Comparison of ENCODE assay signal across 8 mouse cellular contexts in the genomic region with DNA sequence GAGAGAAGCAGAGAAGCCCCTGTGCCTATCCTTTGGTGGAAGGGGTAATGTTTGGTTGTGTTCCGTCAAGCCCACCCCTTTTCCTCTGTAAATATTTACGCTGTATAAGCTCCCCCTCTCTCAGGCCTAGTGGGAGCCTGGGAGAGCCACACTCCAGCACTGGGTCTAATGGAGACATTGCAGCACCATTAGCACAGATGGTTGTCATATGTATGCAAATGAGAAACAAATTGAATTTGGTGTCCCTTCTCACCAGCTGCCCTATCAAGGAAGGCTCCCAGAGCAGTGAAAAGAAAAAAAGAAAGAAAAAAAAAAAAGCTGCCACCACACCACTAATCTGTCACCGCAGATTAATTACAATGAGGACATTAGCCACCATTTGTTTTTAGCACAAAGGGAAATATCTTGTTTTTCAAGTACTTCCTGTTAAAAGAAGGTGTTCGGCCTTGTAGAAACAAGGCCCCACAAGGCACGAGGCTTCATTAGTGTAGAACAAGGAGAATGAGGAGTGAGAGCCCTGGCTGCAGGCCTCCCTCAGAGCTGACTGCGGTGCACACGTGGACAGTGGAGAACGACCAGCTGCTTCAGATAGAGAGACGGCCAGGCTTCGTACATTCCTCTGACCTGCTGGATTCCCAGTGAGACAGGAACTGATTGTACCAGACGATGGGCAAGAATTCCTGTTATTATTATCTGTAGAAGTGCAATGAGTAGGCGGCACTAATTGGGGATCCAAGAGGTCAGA.
DNase-seq lines count a peak whose midpoint lies in the region; ATAC-seq and TF ChIP-seq lines count a peak whose summit lies in the region.
"Had no signal": no experiment of that assay in that cellular context is flagged by ENCODE, and none has a peak within 500 bp of the region (broad histone marks: within the 10 kb centered on the region; RNA-seq: fewer than 3 reads in every experiment).

No protein-coding gene starts in this region.

- peak; percentile 24 for DNase-seq in lung, postnatal 0 days (ENCODE audit: low spot score)
- DNase-seq in lung, postnatal 4 days = no peak
- peak; percentile 15 for DNase-seq in embryonic facial prominence, embryonic 14.5 days (ENCODE audit: low spot score)
- peak; percentile 37 for DNase-seq in hindbrain, embryonic 11.5 days (ENCODE audit: low spot score)
- no peak for DNase-seq in cerebellum, adult 8-10 months
- no peak for DNase-seq in right cerebral cortex, postnatal 10 days (ENCODE audit: low spot score in 2 of 2)

- H3K36me3 ChIP-seq in lung, postnatal 0 days (ENCODE audit: insufficient read depth, low read length) = no peaks in the 10 kb centered on the region
- H3K36me3 ChIP-seq in embryonic facial prominence, embryonic 14.5 days (ENCODE audit: control insufficient read depth, insufficient read depth, low read length) = no peaks in the 10 kb centered on the region
- no peaks in the 10 kb centered on the region for H3K36me3 ChIP-seq in hindbrain, embryonic 11.5 days (ENCODE audit: control insufficient read depth, insufficient read depth, low read length)
- no peaks in the 10 kb centered on the region for H3K36me3 ChIP-seq in neural tube, embryonic 15.5 days

- no peaks in the 10 kb centered on the region for H3K9me3 ChIP-seq in lung, postnatal 0 days (ENCODE audit: low read length)
- H3K9me3 ChIP-seq in embryonic facial prominence, embryonic 14.5 days (ENCODE audit: control insufficient read depth, low read length) = no peaks in the 10 kb centered on the region
- H3K9me3 ChIP-seq in hindbrain, embryonic 11.5 days (ENCODE audit: control insufficient read depth, low read length) = no peaks in the 10 kb centered on the region
- H3K9me3 ChIP-seq in neural tube, embryonic 15.5 days (replicated peaks) = no peaks in the 10 kb centered on the region

- no peak overlapping the region for H3K4me3 ChIP-seq in lung, postnatal 0 days (ENCODE audit: low read depth, low read length)
- no peak overlapping the region for H3K4me3 ChIP-seq in embryonic facial prominence, embryonic 14.5 days (ENCODE audit: low read depth, low read length)
- H3K4me3 ChIP-seq in hindbrain, embryonic 11.5 days (ENCODE audit: low read depth, low read length) = no peak overlapping the region
- H3K4me3 ChIP-seq in neural tube, embryonic 15.5 days (replicated peaks) = no peak overlapping the region

- 32% methylated on average over 12 of the region's 12 CpGs for WGBS in lung, postnatal 0 days
- 40% methylated on average over 12 of the region's 12 CpGs for WGBS in embryonic facial prominence, embryonic 14.5 days
- WGBS in hindbrain, embryonic 11.5 days = 45% methylated on average over 12 of the region's 12 CpGs
- WGBS in neural tube, embryonic 15.5 days = 21% methylated on average over 12 of the region's 12 CpGs

- no peak for ATAC-seq in lung, postnatal 0 days
- no peak for ATAC-seq in embryonic facial prominence, embryonic 14.5 days (ENCODE audit: low read depth)
- ATAC-seq in hindbrain, embryonic 11.5 days (ENCODE audit: low FRiP score) = peak; percentile 71
- ATAC-seq in neural tube, embryonic 15.5 days (ENCODE audit: low FRiP score) = peak; percentile 68; the same call in 1 of the 2 replicates

- no peaks in the 10 kb centered on the region; the same call in 1 of the 2 replicates for H3K4me1 ChIP-seq in lung, postnatal 0 days (ENCODE audit: insufficient read depth, low read depth, low read length)
- H3K4me1 ChIP-seq in embryonic facial prominence, embryonic 14.5 days (ENCODE audit: control insufficient read depth, insufficient read depth, low read length) = no peaks in the 10 kb centered on the region
- H3K4me1 ChIP-seq in hindbrain, embryonic 11.5 days (replicated peaks; ENCODE audit: control insufficient read depth, insufficient read depth, low read length) = no peaks in the 10 kb centered on the region
- 0 out of 2 replicates have a peak, but pooled peaks cover 12% of the 10 kb centered on the region for H3K4me1 ChIP-seq in neural tube, embryonic 15.5 days

- no peak for TF ChIP-seq CTCF in lung, postnatal 0 days (IDR thresholded peaks at IDR 0.05)

- TF ChIP-seq EP300 in lung, postnatal 0 days (IDR thresholded peaks at IDR 0.05) = no peak

- no peak overlapping the region for H3K4me2 ChIP-seq in lung, postnatal 0 days (replicated peaks; ENCODE audit: low read depth, low read length)
- no peak overlapping the region for H3K4me2 ChIP-seq in embryonic facial prominence, embryonic 14.5 days (ENCODE audit: low read depth, low read length)
- H3K4me2 ChIP-seq in hindbrain, embryonic 11.5 days (replicated peaks; ENCODE audit: low read depth, low read length) = no peak overlapping the region
- H3K4me2 ChIP-seq in neural tube, embryonic 15.5 days = no peak overlapping the region

- no peak overlapping the region for H3K9ac ChIP-seq in lung, postnatal 0 days (replicated peaks; ENCODE audit: low read depth)
- H3K9ac ChIP-seq in embryonic facial prominence, embryonic 14.5 days (ENCODE audit: low read depth, low read length) = no peak overlapping the region
- H3K9ac ChIP-seq in hindbrain, embryonic 11.5 days (ENCODE audit: low read depth, low read length) = no peak overlapping the region
- H3K9ac ChIP-seq in neural tube, embryonic 15.5 days (replicated peaks) = no peak overlapping the region
- H3K9ac ChIP-seq: liver, embryonic 14.5 days had no signal

- H3K27me3 ChIP-seq in lung, postnatal 0 days (replicated peaks; ENCODE audit: insufficient read depth, low read length) = no peaks in the 10 kb centered on the region
- H3K27me3 ChIP-seq in embryonic facial prominence, embryonic 14.5 days (replicated peaks; ENCODE audit: control insufficient read depth, insufficient read depth, low read length) = no peaks in the 10 kb centered on the region
- H3K27me3 ChIP-seq in hindbrain, embryonic 11.5 days (ENCODE audit: control insufficient read depth, insufficient read depth, low read length) = no peaks in the 10 kb centered on the region
- H3K27me3 ChIP-seq in neural tube, embryonic 15.5 days (replicated peaks) = no peaks in the 10 kb centered on the region

- no peak overlapping the region for H3K27ac ChIP-seq in lung, postnatal 0 days (ENCODE audit: low read length)
- H3K27ac ChIP-seq in embryonic facial prominence, embryonic 14.5 days (replicated peaks; ENCODE audit: low read depth, low read length) = no peak overlapping the region
- no peak overlapping the region for H3K27ac ChIP-seq in hindbrain, embryonic 11.5 days (ENCODE audit: low read depth, low read length)
- H3K27ac ChIP-seq in neural tube, embryonic 15.5 days (replicated peaks) = peak overlapping the region; percentile 23
- H3K27ac ChIP-seq: liver, embryonic 14.5 days had no signal

Comparison
In these comparisons a context has a peak if more than half of its experiments do, and no peak if none do; other contexts are left out.
1. DNase-seq: peak in lung, postnatal 0 days (single experiment), embryonic facial prominence, embryonic 14.5 days (single experiment) and hindbrain, embryonic 11.5 days (single experiment); none in lung, postnatal 4 days (0 of 2), cerebellum, adult 8-10 months (single experiment) and right cerebral cortex, postnatal 10 days (0 of 2).
2. ATAC-seq: peak in hindbrain, embryonic 11.5 days (single experiment) and neural tube, embryonic 15.5 days (single experiment); none in lung, postnatal 0 days (single experiment) and embryonic facial prominence, embryonic 14.5 days (single experiment).